Mouse (Mus musculus): ENCODE results near the gene Pnkd. TPM values are rescaled to one million over a fixed set of nuclear protein-coding genes. Genes with fewer than 3 reads are reported as not detected.

Gene Pnkd
- polyA plus RNA-seq, 1 experiment from 2014 or later: 169 TPM

GRCm38 (mm10) chr1:74277041-74277440, 7.7 kb upstream of the Pnkd start:
- H3K27me3 ChIP-seq (ENCODE audit: insufficient read depth, low read length): no peaks in the 10 kb centered on the region
- H3K27ac ChIP-seq: no peak overlapping the region
- H3K9ac ChIP-seq (ENCODE audit: low read depth, low read length): no peak overlapping the region
- no peak overlapping the region for H3K4me3 ChIP-seq (replicated peaks; ENCODE audit: low read depth, low read length)
- peaks cover 21% of the 10 kb centered on the region; the same call in 1 of the 2 replicates for H3K4me1 ChIP-seq (replicated peaks; ENCODE audit: insufficient read depth, low read length)
- WGBS: 59% methylated on average over 6 of the region's 6 CpGs
- H3K9me3 ChIP-seq (replicated peaks; ENCODE audit: low read length): no peaks in the 10 kb centered on the region
- no peak overlapping the region for H3K4me2 ChIP-seq (ENCODE audit: low read length)
- no peak for TF ChIP-seq CTCF (IDR thresholded peaks at IDR 0.05; ENCODE audit: low read depth)
- DNase-seq (ENCODE audit: low spot score): no peak
- ATAC-seq (replicated peaks; ENCODE audit: low FRiP score, low read depth): 0 out of 2 replicates have a peak, but pooled peaks have one; percentile 11
- H3K36me3 ChIP-seq (ENCODE audit: insufficient read depth, low read length): peaks cover 30% of the 10 kb centered on the region; the same call in 1 of the 2 replicates

- H3K36me3 ChIP-seq (ENCODE audit: insufficient read depth, low read length): peaks cover 32% of the 10 kb centered on the region
- TF ChIP-seq CTCF (IDR thresholded peaks at IDR 0.05; ENCODE audit: low read depth): no peak
- H3K9ac ChIP-seq (ENCODE audit: low read depth, low read length): no peak overlapping the region
- H3K27ac ChIP-seq: no peak overlapping the region
- peaks cover 21% of the 10 kb centered on the region; the same call in 1 of the 2 replicates for H3K4me1 ChIP-seq (replicated peaks; ENCODE audit: insufficient read depth, low read length)
- WGBS: 30% methylated on average over 8 of the region's 8 CpGs
- ATAC-seq (replicated peaks; ENCODE audit: low FRiP score, low read depth) (peak; percentile 50), DNase-seq (ENCODE audit: low spot score) (no peak)
- no peak overlapping the region for H3K4me3 ChIP-seq (replicated peaks; ENCODE audit: low read depth, low read length)
- no peaks in the 10 kb centered on the region for H3K9me3 ChIP-seq (replicated peaks; ENCODE audit: low read length)
- no peak overlapping the region for H3K4me2 ChIP-seq (ENCODE audit: low read length)
- no peaks in the 10 kb centered on the region for H3K27me3 ChIP-seq (ENCODE audit: insufficient read depth, low read length)
Measured at GRCm38 (mm10) chr1:74277883-74278537, 6.7 kb upstream of the Pnkd start.

GRCm38 (mm10) chr1:74278538-74278937, 6.2 kb upstream of the Pnkd start, which contains the start of gene Gpbar1:
TSS of gene Gpbar1 (plus strand) at chr1:74278550.
- Histone ChIP-seq H3K9ac (ENCODE audit: low read depth, low read length) (no peak within 1 kb of the TSS), H3K4me2 (ENCODE audit: low read length) (no peak within 1 kb of the TSS), H3K4me1 (replicated peaks; ENCODE audit: insufficient read depth, low read length) (peaks cover 21% of the 10 kb centered on the region; the same call in 1 of the 2 replicates), H3K9me3 (replicated peaks; ENCODE audit: low read length) (no peaks in the 10 kb centered on the region), H3K27me3 (ENCODE audit: insufficient read depth, low read length) (no peaks in the 10 kb centered on the region), H3K4me3 (replicated peaks; ENCODE audit: low read depth, low read length) (no peak within 1 kb of the TSS), H3K27ac (no peak within 1 kb of the TSS), H3K36me3 (ENCODE audit: insufficient read depth, low read length) (peaks cover 32% of the 10 kb centered on the region)
- ATAC-seq (replicated peaks; ENCODE audit: low FRiP score, low read depth): no peak
- TF ChIP-seq CTCF (IDR thresholded peaks at IDR 0.05; ENCODE audit: low read depth): no peak
- DNase-seq (ENCODE audit: low spot score): no peak
- 85% methylated on average over 10 of the region's 10 CpGs for WGBS

GRCm38 (mm10) chr1:74278988-74279387, 5.7 kb upstream of the Pnkd start:
- Histone ChIP-seq H3K4me3 (replicated peaks; ENCODE audit: low read depth, low read length) (no peak overlapping the region), H3K9ac (ENCODE audit: low read depth, low read length) (no peak overlapping the region), H3K9me3 (replicated peaks; ENCODE audit: low read length) (no peaks in the 10 kb centered on the region), H3K36me3 (ENCODE audit: insufficient read depth, low read length) (peaks cover 32% of the 10 kb centered on the region), H3K27ac (no peak overlapping the region), H3K4me2 (ENCODE audit: low read length) (no peak overlapping the region), H3K4me1 (replicated peaks; ENCODE audit: insufficient read depth, low read length) (peaks cover 19% of the 10 kb centered on the region; the same call in 1 of the 2 replicates), H3K27me3 (ENCODE audit: insufficient read depth, low read length) (no peaks in the 10 kb centered on the region)
- DNase-seq (ENCODE audit: low spot score) (no peak), ATAC-seq (replicated peaks; ENCODE audit: low FRiP score, low read depth) (no peak)
- no peak for TF ChIP-seq CTCF (IDR thresholded peaks at IDR 0.05; ENCODE audit: low read depth)
- 86% methylated on average over 11 of the region's 11 CpGs for WGBS

- no peaks in the 10 kb centered on the region for H3K27me3 ChIP-seq (ENCODE audit: insufficient read depth, low read length)
- H3K4me2 ChIP-seq (ENCODE audit: low read length): no peak overlapping the region
- no peak overlapping the region for H3K27ac ChIP-seq
- no peak overlapping the region for H3K4me3 ChIP-seq (replicated peaks; ENCODE audit: low read depth, low read length)
- no peak for ATAC-seq (replicated peaks; ENCODE audit: low FRiP score, low read depth)
- peaks cover 32% of the 10 kb centered on the region for H3K36me3 ChIP-seq (ENCODE audit: insufficient read depth, low read length)
- no peaks in the 10 kb centered on the region for H3K9me3 ChIP-seq (replicated peaks; ENCODE audit: low read length)
- no peak for TF ChIP-seq CTCF (IDR thresholded peaks at IDR 0.05; ENCODE audit: low read depth)
- no peak for DNase-seq (ENCODE audit: low spot score)
- WGBS: 91% methylated on average over 14 of the region's 14 CpGs
- H3K9ac ChIP-seq (ENCODE audit: low read depth, low read length): no peak overlapping the region
- peaks cover 13% of the 10 kb centered on the region for H3K4me1 ChIP-seq (replicated peaks; ENCODE audit: insufficient read depth, low read length)
Measured at GRCm38 (mm10) chr1:74280591-74281325, 4.0 kb upstream of the Pnkd start.

- Histone ChIP-seq H3K36me3 (ENCODE audit: insufficient read depth, low read length) (peaks cover 32% of the 10 kb centered on the region), H3K9me3 (replicated peaks; ENCODE audit: low read length) (no peaks in the 10 kb centered on the region), H3K4me1 (replicated peaks; ENCODE audit: insufficient read depth, low read length) (peaks cover 20% of the 10 kb centered on the region), H3K4me2 (ENCODE audit: low read length) (no peak overlapping the region), H3K9ac (ENCODE audit: low read depth, low read length) (no peak overlapping the region), H3K4me3 (replicated peaks; ENCODE audit: low read depth, low read length) (no peak overlapping the region), H3K27me3 (ENCODE audit: insufficient read depth, low read length) (no peaks in the 10 kb centered on the region), H3K27ac (no peak overlapping the region)
- DNase-seq (ENCODE audit: low spot score): no peak
- no peak for ATAC-seq (replicated peaks; ENCODE audit: low FRiP score, low read depth)
- 89% methylated on average over 2 of the region's 2 CpGs for WGBS
- no peak for TF ChIP-seq CTCF (IDR thresholded peaks at IDR 0.05; ENCODE audit: low read depth)
Measured at GRCm38 (mm10) chr1:74281372-74281771, 3.4 kb upstream of the Pnkd start.

Data from kidney, postnatal 0 days (tissue).